Mouse (Mus musculus): ENCODE data around the gene Rab30.

DNA sequence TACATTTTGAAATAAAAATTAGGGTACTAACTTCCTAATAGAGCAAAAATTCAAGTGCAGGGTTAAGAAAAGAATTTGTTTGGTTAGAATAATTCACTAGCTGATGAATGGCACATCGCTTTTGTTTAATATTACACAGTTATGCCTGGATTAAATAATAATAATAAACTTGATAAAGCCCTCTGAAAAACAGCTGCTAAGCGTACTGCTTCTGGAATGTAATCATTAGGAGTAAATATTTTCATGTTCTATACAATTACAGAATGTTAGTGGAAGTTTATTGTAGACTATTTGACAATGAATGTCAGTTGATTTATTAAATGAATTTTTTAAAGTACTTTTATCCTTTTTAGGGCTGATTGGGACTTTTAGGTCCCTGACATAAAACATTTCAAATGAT is 100.9 kb downstream of the Rab30 start:
- TF ChIP-seq EP300 (IDR thresholded peaks at IDR 0.05) = no peak
- no peak for TF ChIP-seq CTCF (IDR thresholded peaks at IDR 0.05)

Measured in lung, postnatal 0 days (tissue).